Mouse (Mus musculus) cerebellum, adult 11-12 months (tissue): ENCODE data around the gene Ccdc78.
"Not testable (repeated sequence)": the region's sequence is repeated elsewhere in the genome, so short reads cannot be mapped to it uniquely, and the experiment has no call there.

Source experiments
- DNase-seq: peaks from one replicate; pipeline ENCODE4 v3.0.0; 2022

Gene Ccdc78

DNA sequence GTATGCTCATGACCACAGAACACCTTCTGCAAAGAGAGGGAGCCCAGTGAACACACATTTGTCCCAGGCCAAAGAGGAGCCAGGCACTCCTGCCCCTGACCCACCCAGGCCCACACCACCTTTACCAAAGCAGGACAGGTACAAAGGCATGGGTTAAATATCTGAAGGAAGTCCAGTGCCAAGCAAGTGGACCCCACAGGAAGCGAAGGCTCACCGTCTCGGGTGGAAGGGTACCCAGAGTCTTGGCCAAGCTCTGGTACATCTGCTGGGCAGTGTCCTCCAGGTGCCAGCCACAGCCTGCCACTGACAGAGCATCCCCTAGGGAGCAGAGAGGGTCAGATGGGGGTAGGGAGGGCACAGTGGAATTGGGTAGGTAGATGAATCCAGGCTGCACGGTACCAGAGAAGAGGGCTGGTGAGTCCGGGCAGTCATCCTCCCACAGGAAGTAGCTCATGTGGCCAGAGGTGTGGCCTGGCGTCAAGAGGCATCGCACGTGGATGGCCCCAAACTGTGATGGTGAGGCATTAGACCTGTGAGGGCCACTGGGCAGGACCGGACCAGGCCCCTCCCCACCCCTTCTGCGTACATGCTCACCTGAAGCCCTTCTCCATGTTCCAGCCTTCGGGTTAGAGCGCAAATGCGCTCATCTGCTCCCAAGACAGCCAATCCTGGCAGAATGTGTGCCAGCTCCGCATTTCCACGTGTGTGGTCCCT lies 2.4 kb upstream of the Ccdc78 start:
- peak; percentile 56 for DNase-seq

DNA sequence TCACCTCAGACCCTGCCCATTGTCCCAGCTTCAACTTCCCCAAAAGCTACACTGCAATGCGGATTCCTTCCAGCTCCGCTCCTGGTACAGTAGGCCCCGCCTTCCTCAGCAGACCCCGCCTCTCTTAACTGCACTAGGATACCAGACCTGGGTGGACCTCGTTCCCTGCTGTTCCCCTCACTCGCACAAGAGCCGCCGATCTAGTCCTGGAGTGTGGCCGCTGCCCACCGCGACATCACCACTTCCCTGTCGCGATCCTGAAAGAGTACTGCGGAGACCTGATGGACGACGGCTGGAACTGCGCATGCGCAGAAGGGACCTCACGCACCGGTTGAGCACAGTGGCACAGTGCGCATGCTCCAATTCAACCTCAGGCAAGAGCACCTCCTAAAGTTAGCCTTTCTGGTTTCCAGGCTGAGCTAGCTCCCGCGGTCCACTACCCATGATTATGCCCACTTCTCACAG lies 1.1 kb upstream of the Ccdc78 start, which contains the start of gene Haghl:
Haghl (minus strand) TSS at position 393 of the 465 bp plus-strand sequence.
- peak; percentile 96 for DNase-seq

DNA sequence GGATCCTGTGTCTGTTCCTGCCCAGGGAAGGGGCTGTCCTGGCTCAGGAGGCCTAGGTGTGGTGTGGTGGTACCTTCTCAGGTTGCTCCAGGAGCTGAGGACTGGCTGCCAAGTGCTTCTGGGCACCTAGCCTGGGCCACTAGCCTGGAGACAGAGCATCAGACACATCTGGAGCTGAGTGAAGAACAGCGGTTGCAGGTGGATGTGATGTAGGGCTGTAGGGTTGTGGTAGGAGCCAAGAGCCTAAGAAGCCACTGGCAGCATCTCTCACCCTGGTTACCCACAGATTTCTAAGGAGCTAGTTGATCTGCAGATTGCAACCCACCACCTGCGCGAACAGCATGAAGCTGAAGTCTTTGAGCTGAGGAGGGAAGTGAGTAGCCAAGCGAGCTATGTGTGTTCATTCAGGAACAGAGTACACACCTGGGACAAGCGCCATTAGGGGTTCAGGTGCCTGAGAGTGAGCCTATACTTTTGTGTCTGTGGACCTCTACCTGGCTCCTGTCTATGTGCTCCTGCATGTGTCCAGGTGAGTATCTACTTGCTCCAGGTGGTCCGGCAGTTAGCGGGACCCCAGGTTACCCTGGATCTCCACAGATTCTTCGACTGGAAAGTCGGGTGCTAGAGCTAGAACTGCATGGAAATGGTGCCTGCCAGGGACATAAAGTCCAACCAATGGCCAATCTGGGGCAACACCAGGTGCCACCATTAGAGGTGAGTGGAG lies 563 bp downstream of the Ccdc78 start:
- DNase-seq, result peak; percentile 42

DNA sequence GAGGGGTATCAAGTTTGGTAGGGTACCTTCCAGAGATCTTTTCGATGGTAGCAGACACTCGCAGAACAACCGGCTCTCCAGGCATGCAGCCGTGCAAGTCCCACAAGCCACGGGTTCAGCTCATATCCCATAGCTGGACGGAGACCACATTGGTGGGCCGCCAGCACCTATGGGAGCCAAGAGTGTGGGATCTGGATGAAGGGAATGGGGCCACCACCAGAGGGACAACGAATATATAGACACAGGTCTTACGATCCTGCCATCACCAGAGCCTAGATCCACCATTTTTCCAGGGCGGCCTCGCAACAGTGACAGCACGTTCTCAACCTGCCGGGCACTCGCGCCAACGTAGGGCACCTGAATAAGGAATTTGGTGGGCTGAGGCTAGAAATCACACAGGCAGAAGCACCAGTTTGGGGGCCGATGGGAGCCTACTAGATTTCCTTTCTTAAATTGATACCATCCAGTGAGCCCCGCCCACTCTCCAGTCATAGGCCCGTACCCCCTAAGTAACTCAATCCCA lies 5.0 kb downstream of the Ccdc78 start:
- DNase-seq, result peak; percentile 47

DNA sequence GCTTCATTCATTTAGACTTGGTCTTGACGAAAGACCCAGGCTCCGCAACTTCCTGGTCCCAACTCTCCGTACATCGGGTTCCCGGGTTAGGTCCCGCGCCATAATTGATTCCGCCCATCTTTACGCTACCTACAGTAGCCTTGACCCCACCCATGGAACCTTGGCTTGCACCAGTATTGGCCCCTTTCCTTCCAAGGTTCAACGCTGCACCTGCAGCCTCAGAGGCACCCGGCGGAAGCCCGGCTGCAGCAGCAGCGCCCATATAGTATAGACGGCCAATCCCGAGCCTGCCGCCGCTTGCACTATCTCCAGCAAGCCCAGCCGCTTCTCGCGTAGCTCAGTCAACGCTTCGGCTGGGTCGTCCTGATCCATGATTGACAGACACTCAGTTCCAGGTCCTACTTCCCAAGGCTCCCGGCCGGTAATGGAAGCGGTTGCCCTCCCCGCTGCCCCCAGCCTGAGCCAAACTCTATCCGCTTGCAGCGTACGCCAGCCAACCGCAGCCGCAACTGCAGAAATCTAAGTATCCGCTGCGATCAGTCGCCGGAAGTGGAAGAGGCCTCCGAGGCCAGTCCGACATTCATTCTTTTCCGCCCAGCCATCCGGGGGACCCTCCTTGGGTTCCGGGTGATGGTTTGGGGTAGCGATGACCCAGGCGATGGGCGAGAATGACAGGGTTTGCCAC lies 5.6 kb downstream of the Ccdc78 start:
- DNase-seq, result peak; percentile 84

DNA sequence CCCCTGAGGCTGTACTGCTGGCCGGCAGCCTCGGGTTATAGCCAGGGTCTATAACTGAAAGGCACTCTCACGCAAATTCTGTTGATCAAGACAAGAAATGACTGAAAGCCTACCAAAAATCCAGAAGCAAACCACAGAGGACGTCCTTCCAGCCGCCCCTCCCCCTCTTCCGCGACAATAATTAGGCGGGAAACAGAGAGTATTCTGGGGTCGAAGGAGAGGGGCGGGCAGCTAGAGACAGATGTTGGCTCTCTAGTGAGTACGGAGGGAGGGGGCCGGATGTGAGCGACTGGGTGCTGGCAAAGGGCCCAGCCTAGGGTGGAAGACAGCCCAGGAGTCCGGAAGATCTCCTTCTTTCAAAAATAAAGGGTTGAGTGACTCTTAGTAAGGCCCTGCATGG lies 6.2 kb downstream of the Ccdc78 start, which contains the start of gene Fam173a:
Fam173a (minus strand) TSS at position 287 of the 400 bp plus-strand sequence.
- DNase-seq, result peak; percentile 69

DNA sequence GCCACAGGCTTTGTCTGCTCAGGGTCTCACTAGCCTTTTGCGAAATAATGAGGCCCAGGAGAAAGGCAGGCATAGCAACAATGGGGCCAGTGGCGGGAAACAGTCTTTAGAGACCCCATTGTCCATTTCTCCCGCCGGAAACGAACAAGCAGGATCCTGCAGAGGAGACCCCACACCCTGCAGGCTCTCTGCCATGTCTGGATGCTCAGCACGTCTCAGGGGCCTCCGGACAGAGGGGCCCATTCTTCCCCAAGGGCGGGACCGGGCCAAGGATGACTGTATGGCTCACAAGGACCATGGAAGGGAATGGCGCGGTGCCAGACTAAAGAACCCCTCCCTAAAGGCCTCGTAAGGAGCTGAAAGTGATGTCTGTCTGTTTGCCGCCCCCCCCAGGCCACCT lies 7.8 kb downstream of the Ccdc78 start:
- DNase-seq, result peak; percentile 61

DNA sequence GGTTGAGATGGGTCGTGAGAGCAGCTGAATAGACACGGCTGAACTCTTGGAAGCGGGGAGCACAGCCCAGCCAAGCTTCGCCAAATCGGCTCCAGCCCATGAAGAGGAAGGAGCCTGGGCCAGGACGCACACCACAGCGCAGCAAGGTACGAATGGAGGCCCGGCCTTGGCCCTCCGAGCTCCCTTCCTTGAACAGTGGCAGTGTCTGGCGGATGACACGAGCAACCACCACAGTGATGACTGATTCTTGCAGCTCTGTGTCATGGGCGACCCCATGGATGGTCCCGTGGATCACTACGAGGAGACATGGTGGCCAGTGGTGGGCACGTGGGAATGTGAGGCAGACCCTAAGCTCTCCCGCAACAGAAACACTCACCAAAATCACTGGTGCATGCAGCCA lies 8.6 kb downstream of the Ccdc78 start:
- DNase-seq, result no peak

DNA sequence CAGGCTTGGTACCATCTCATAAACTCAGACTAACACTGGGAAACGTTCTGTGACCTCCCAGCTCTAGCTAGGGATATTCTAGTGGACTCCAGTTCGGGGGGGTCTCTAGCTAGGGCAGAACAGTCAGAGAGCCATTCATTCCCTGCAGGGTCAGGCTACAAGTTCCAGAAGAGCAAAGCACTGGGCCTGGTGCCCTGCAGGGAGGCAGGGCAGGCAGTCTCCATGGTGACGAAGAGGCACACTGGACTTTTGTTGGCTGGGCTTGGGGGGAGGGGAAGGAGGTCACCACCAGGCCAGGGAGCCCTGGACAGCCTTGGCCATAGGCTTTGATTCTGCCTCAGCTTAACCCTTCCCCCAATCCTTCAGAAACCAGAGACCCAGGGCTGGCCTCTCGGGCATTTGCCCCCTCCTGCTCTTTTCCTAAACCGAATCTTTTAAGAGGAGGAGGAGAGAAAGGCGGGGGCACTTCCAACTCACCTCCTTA lies 9.3 kb downstream of the Ccdc78 start, which contains the start of gene AC134908.4:
AC134908.4 (minus strand) TSS at position 51 of the 484 bp plus-strand sequence.
- DNase-seq, result peak; percentile 70

DNA sequence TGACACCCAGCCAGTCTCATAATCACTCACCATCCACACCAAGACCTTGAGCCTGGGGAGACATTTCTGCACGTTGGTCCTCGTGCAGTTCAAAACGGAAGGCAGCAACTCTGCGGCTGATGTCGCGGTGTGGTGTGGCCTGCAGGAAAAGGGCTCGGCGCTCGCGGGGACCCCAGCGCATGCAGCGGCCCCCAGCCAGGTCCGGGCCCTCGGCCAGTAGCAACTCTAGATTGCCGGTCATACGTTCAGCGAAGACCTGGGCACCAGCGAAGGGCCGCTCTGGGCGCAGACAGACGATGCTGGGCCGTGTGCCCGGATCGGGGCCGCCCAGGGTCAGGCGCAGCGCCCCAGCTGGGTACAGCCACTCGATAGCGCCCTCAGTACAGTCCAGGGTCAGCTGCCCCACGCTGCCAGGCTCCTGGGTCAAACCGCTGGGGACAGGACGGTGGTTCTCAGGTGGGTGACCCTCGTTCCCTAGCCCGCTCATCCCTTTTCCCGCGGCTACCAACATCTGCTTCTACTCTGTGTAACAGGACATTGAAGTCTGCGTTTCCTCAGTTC lies 9.9 kb downstream of the Ccdc78 start:
- DNase-seq, result peak; percentile 38

DNA sequence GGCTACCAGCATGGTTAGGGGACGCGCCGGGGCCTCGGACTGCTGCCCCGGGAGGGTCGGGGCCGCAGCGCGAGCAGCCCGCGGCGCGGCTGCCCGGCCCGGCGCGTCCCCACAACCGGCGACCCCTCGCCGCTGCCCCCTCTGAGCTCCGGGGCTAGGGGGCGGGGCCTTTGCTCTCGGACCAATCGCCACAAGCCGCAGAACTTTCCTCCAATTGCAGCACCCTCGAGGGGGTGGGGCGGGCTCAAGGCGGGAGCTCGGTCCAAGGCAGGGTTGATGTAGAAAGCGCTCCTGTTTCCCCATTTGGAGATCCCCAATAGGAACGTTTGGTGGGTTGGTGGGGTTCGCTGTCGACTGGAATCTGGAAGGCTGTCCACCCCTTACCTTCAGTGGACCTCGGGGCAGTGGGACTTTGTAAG lies 10.6 kb downstream of the Ccdc78 start, which contains the start of gene Metrn:
Metrn (minus strand) TSS at position 186 of the 419 bp plus-strand sequence.
- peak; percentile 70 for DNase-seq

DNA sequence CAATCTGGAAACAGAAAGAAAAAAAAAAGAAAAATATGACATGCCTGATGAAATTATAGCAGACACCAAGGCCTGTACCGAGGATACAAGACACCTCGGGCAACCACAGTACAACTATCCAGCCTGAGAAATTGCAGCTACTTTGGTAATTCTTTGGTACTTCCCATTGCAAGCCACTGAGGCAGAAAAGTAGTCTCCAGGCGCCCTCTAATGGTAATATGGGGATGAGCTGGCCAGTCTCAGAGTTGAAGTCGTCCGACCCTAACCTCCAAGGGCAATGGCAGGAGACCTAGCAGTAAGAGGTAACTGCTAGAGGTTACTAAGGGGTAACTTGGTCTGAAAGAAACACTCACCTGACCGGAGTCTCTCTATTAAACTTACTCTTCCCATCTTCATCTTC lies 14.6 kb downstream of the Ccdc78 start:
- DNase-seq, result no peak

DNA sequence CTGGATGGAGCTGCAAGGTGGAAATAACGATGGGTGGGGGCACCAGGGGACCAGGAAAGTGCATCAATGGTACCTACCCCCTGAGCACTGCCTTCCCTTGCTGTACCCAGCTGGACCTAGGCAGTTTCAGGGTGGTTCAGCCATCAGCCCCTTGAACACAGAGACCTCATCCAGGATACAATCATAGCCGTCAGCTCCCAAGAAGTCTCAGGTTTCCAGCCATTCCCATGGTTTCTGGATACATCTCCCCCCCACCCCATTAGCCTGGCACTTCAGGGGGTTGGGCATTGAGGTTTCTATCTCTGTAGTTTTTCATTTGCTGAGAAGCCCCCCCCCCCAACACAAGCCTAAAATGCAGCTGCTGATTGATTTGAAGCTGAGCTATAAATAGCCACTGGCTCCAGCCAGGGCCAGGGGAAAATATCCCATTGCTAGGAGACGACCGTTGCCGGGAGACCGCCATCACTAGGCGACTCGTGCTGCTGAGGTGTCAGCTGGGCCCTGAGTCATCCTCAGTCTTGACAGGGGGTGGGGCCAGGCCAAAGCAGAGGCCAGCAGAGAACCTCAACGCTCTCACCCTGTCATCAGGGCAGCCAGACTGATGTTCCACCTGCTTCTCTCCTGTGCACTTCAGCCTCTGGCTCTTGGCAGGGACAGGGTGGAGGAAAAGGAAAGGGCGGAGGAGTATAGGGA lies 16.6 kb downstream of the Ccdc78 start:
- DNase-seq, result no peak

DNA sequence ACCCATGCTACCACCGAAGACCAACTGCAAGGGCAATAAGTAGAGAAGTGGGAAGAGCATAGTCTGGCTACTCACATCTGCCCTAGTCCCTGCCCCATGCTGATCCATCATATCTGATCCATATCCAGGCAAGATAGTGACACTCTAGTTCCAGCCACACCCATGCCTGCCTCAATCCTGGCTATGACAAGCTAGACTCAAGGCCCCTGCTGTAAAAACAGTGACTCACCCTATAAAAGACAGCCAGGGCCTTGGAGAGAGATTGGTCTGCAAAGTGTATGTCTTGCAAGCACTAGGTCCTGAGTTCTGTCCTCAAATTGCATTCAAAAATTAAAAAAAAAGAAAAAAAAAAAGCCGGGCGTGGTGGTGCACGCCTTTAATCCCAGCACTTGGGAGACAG lies 20.1 kb downstream of the Ccdc78 start:
- no peak for DNase-seq

DNA sequence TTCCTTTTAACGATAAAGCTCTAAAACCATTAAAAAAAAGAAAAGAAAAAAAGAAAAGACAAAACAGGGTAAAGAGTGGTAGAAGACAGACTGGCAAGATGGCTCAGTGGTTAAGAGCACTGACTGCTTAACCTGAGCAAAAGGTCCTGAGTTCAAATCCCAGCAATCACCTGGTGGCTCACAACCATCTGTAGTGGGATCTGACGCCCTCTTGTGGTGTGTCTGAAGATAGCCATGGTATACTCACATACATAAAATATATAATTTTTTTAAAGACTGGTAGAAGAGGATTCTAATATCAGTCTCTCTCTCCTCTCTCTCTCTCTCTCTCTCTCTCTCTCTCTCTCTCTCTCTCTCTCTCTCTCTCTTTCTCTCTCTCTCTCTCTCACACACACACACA lies 21.1 kb downstream of the Ccdc78 start:
- DNase-seq, result not testable (repeated sequence)

DNA sequence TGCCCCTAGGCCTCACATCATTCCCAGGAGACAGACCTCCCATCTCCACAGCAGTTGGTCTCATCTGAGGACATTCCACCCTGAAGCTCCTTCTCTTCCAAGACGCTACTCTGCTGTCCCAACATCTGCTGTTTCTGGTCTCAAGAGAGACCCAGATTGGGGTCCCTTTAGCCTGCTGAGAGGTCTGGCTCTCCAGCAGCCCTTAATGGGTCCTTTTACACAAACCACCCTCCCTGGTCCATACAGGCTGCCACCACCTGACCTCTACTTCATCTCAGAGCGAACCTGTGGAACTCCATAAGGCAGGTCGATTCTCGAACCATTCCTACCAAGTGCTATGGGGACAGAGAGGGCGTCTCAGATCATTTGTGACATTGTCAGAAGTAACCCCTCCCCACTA lies 21.6 kb downstream of the Ccdc78 start:
- DNase-seq, result no peak

DNA sequence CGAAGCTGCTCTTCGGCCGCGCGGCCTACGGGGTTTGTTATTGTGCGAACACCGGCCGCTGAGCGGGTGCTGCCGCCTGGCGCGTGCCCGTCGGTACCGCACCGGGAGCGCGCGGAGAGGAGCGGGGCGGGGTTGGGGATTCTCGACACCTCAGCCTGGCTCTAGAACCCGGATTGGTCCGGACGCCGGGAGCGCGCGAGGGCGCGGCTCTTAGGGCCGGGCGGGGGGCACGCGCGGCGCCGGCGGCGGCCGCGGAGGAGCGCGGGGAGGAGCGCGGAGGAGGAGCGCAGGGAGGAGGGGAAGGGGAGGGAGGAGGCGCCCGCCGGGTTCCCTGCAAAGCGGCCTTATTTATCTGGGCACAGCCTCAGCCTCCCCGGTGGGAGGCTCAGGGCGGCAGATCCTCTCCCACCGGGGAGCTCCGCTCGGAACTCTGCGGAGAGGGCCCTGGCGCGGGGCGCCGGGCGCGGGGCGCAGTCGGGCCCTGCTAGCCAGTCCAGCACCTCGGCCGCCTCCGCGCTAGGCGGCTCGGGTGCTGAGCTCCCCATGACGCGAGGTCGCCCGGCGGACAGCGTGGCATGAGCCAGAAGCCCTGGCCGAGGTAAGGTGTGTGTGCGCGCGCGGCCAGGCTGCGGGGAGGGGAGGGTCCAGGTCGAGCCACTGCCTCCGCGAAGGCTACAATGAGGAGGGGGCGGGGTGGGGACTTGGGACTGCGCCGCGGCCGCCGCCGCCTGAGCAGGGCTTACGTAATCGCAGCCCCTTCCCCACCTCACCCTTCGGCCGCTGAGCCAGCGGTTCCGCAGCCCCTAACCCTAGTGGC lies 22.6 kb downstream of the Ccdc78 start, which contains the start of gene Fbxl16:
Fbxl16 (plus strand) TSS at position 297 of the 817 bp plus-strand sequence.
- DNase-seq, result peak; percentile 97

DNA sequence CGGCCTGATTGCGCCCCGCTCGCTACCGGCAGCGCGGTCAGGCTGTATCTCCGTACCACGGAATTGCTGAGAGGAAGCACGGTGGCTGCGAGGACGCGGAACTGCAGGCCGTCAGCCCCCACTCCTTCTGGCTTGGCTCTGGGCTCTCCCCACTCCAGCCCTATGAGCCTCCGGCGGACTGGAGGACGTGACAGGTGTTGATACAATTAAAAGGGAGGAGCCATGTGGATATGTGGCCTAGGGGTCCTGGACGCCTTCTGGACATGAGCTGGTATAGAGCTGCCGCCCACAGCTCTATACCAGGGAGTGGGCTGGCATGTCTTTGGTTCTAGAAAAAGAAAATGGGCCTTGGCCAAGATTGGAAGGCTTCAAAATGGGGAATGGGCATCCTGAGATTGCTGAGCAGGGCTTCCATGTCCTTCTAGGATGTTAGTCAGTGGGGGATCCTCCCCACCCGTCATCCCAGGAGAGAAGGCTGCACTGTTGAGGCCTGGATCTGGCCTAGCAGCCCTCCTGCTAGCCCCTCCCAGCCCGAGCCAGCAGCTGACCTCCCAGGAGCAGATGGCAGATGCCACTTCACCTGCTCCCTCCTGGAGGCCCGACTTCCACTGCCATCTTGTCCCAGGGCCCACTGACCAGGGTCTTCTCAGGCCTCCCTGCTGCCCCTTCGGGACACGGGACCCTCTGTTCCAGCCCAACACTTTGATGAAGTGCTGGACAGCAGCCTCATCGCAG lies 23.4 kb downstream of the Ccdc78 start:
- peak; percentile 89 for DNase-seq

DNA sequence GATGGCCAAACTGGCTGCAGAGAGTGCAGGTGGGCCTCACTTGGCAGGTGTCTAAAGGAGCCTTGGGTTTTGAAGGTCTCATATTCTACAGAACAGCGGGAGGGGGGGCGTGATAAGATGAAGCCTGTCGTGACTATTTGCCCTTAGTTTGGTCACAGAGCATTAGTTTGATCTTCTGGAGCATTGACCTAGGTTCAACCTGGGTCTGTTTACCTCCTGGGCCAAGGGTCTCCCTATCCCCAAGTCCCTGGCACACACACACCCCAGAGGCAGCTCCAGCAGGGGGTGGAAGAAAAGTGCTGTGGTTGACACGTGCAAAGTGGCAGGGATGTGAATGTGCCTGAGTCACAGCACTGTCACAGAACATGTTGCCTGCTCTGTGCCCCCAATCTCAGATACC lies 24.5 kb downstream of the Ccdc78 start:
- no peak for DNase-seq

DNA sequence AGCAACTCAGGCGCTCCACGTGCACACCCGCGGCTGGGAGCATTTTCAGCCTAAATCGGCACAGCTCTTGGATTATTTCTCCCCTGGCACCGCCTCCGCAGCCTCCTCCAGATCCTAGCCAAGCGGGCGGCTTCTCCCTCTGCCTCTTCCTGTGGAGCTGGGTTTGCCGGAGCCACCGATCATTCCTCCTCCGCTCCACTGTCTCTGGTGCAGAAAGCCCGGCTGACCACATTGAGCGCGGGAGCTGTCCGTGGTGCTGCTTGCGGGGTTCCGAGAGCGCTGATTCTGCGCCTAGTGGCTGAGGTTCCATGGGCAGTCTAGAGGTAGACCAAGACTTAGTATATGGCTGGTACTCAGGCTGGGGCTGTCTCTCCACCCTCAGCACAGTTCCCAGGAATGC lies 27.1 kb downstream of the Ccdc78 start:
- DNase-seq, result no peak
